Mouse (Mus musculus): ENCODE measurements around the gene Hoxd12.

- TF ChIP-seq POLR2A (IDR thresholded peaks at IDR 0.05; ENCODE audit: borderline replicate concordance, control insufficient read depth, low read depth, low read length) (no peak), CTCF (IDR thresholded peaks at IDR 0.05; ENCODE audit: control insufficient read depth, insufficient read depth, low read length) (no peak)
Observed at GRCm38 (mm10) chr2:74679980-74680379, 5.2 kb downstream of the Hoxd12 start.
